Mouse (Mus musculus) heart, postnatal 0 days (tissue): Measurements from ENCODE around the gene Slc16a14. TPM values are rescaled to one million over a fixed set of nuclear protein-coding genes. Genes with fewer than 3 reads are reported as not detected.

Source experiments
- ATAC-seq: fragments of 200-750 bp; cut with Nextera tagmentation; 2 replicates; pipeline ENCODE4 v1.8.0; 2017; ENCODE audit warnings: low read depth, moderate number of reproducible peaks, moderate library complexity; ENCODE audit not compliant: insufficient read depth
- DNase-seq: peaks from one replicate; pipeline ENCODE4 v3.0.0-alpha.2; 2016; ENCODE audit warnings: low spot score
- H3K27ac ChIP-seq: fragments of 300-500 bp; sonication (generic); 2 replicates; pipeline ENCODE4 v1.5.1; 2014; ENCODE audit warnings: low read depth, mild to moderate bottlenecking
- H3K27me3 ChIP-seq: fragments of 300-500 bp; sonication (generic); 2 replicates; pipeline ENCODE4 v1.6.1; 2014; ENCODE audit warnings: low read length, mixed read lengths; ENCODE audit not compliant: control insufficient read depth, insufficient read depth
- H3K36me3 ChIP-seq: fragments of 300-500 bp; sonication (generic); replicated peaks from 2 replicates; pipeline ENCODE4 v1.6.1; 2014; ENCODE audit warnings: low read length, mixed read lengths; ENCODE audit not compliant: control insufficient read depth, insufficient read depth
- H3K4me1 ChIP-seq: fragments of 300-500 bp; sonication (generic); 2 replicates; pipeline ENCODE4 v1.6.1; 2014; ENCODE audit warnings: antibody characterized with exemption; ENCODE audit not compliant: control insufficient read depth, insufficient read depth
- H3K4me2 ChIP-seq: fragments of 300-500 bp; sonication (generic); 2 replicates; pipeline ENCODE4 v1.6.1; 2014; ENCODE audit warnings: low read depth, mild to moderate bottlenecking, low read length, moderate library complexity
- H3K4me3 ChIP-seq: fragments of 300-500 bp; sonication (generic); 2 replicates; pipeline ENCODE4 v1.5.1; 2014; ENCODE audit warnings: low read depth, low read length
- H3K9ac ChIP-seq: fragments of 300-500 bp; sonication (generic); replicated peaks from 2 replicates; pipeline ENCODE4 v1.6.1; 2014; ENCODE audit warnings: low read depth, low read length, mixed read lengths
- H3K9me3 ChIP-seq: fragments of 300-500 bp; sonication (generic); replicated peaks from 2 replicates; pipeline ENCODE4 v1.6.1; 2016; ENCODE audit warnings: low read length; ENCODE audit not compliant: control insufficient read depth
- CTCF ChIP-seq: IDR thresholded peaks from 2 replicates; pipeline ENCODE4 v1.5.1; 2016; ENCODE audit warnings: antibody characterized with exemption, control low read depth, low read depth
- EP300 ChIP-seq: IDR thresholded peaks from 2 replicates; pipeline ENCODE4 v1.6.1; 2016; ENCODE audit warnings: antibody characterized with exemption, low read depth
- WGBS: fragments of 180-500 bp; shearing (Covaris S2); extraction: QIAGEN DNeasy Blood & Tissue Kit; methylation state at CpG from one replicate; pipeline ENCODE4 v1.1.7; 2014; 5-methylcytosine and 5-hydroxymethylcytosine counted together
- polyA plus RNA-seq: library from polyadenylated mRNA; unstranded; fragments of >200 nt; fragmentation: Nextera tagmentation; extraction: Ambion mirVana; gene quantifications from 2 replicates; pipeline ENCODE4 v1.2.1, GENCODE M21; 2015
- total RNA-seq: library from RNA; depleted of rRNA; stranded (reverse); fragments of >200 nt; gene quantifications from 2 replicates; pipeline ENCODE4 v1.2.3, GENCODE M21; 2014; ENCODE audit warnings: low replicate concordance

Gene Slc16a14
- total and polyA plus RNA-seq, 2 experiments from 2014 or later, result not detected

DNA sequence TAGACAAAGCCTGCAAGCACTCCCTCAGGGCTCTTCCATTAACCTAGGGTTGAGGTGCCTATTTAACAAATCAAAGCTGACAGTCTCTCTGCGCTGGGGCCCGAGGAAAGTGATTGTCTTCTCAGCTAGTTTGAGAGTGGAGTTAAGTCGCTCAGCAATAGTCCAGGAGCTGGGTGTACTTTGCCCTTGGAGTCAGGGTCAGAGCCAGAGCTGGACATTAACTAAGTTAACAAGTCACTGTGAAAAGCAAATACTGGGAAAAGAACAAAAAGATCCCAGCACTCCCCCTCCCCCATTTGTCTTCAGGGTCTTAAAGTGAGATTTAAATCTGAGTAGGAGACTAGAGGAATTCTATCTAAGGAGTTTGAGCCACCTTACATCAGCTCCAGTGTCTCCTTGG, 62.8 kb downstream of the Slc16a14 start:
- 64% methylated on average over 3 of the region's 3 CpGs for WGBS
- no peaks in the 10 kb centered on the region for H3K9me3 ChIP-seq
- H3K4me3 ChIP-seq, result no peak overlapping the region
- H3K4me2 ChIP-seq, result no peak overlapping the region
- H3K27me3 ChIP-seq, result no peaks in the 10 kb centered on the region
- ATAC-seq, result no peak
- no peak for DNase-seq
- H3K36me3 ChIP-seq, result no peaks in the 10 kb centered on the region
- no peak overlapping the region for H3K9ac ChIP-seq
- no peak overlapping the region for H3K27ac ChIP-seq
- TF ChIP-seq CTCF (no peak), EP300 (no peak)
- no peaks in the 10 kb centered on the region for H3K4me1 ChIP-seq

DNA sequence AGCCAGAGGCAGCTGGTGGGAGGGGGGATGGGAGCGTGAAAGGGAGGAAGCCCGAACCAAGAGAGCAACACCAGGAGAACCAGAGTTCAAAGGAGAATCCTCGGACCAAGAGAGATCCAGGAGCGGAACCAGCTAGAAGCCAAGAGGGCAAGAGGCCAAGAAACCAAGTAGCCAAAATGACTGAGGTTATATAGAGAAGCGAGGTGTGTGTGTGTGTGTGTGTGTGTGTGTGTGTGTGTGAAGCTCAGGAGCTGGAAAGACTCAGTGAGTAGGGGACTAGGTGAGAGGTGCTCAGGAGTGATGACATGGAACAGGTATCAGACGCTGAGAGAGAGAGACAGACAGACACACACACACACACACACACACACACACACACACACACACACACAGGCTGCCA, 63.8 kb downstream of the Slc16a14 start:
- 41% methylated on average over 6 of the region's 6 CpGs for WGBS
- Histone ChIP-seq H3K27me3 (no peaks in the 10 kb centered on the region), H3K9ac (no peak overlapping the region), H3K4me1 (no peaks in the 10 kb centered on the region), H3K36me3 (no peaks in the 10 kb centered on the region), H3K9me3 (no peaks in the 10 kb centered on the region), H3K4me2 (no peak overlapping the region), H3K4me3 (no peak overlapping the region), H3K27ac (no peak overlapping the region)
- ATAC-seq (no peak), DNase-seq (no peak)
- no peak for TF ChIP-seq EP300
- no peak for TF ChIP-seq CTCF

DNA sequence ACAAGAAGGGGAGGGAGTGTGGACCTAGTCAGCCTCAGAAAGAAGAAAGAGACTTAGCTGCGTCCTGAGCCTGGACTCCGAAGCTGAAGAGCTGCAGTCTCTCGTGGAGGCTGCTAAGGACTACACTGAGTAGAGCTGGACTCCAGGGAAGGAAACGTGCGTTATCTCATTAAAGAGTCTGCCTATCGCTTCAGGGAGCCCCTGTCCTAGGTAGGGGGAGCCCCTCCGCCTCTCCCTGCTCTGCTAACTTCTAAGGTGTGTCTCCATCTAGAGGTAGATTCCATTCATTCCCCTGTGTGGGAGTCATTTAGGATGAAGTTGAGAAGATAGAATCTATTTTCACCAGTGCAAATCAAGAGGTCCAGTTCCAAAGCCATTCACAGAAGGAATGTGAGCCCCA, 65.4 kb downstream of the Slc16a14 start:
- H3K4me3 ChIP-seq, result no peak overlapping the region
- H3K4me2 ChIP-seq, result no peak overlapping the region
- DNase-seq, result no peak
- H3K27ac ChIP-seq, result no peak overlapping the region
- 23% methylated on average over 7 of the region's 7 CpGs for WGBS
- H3K9ac ChIP-seq, result no peak overlapping the region
- ATAC-seq, result no peak
- TF ChIP-seq EP300 (no peak), CTCF (no peak)
- H3K4me1 ChIP-seq, result no peaks in the 10 kb centered on the region
- H3K9me3 ChIP-seq, result no peaks in the 10 kb centered on the region
- H3K36me3 ChIP-seq, result no peaks in the 10 kb centered on the region
- H3K27me3 ChIP-seq, result no peaks in the 10 kb centered on the region

DNA sequence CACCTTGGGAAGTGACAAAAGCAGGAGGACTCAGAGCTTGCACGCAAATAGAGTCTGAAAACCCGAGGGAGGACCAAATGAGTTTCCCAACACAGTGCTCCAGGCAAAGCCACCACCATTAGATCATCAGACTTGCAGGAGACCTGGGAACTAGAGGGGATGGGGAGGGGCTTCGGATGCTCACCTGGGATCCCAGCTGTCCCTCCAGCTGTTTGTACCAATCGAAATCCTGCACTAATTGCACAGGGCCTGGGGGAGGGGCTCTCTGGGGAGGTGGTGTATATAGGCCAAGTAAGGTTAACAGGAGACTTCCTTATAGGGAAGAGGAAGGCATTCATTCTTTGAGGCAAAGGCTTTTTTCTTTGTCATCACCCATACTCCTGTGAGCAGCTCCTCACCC, 66.1 kb downstream of the Slc16a14 start:
- ATAC-seq (no peak), DNase-seq (no peak)
- Histone ChIP-seq H3K4me1 (no peaks in the 10 kb centered on the region), H3K4me2 (no peak overlapping the region), H3K9ac (no peak overlapping the region), H3K27ac (no peak overlapping the region), H3K27me3 (no peaks in the 10 kb centered on the region), H3K36me3 (no peaks in the 10 kb centered on the region), H3K9me3 (no peaks in the 10 kb centered on the region), H3K4me3 (no peak overlapping the region)
- 62% methylated on average over 4 of the region's 4 CpGs for WGBS
- TF ChIP-seq EP300 (no peak), CTCF (no peak)

GRCm38 (mm10) chr1:84868311-84868710, 66.6 kb downstream of the Slc16a14 start:
- Histone ChIP-seq H3K4me3 (no peak overlapping the region), H3K36me3 (no peaks in the 10 kb centered on the region), H3K9ac (no peak overlapping the region), H3K27ac (no peak overlapping the region), H3K27me3 (no peaks in the 10 kb centered on the region), H3K4me2 (no peak overlapping the region), H3K9me3 (no peaks in the 10 kb centered on the region), H3K4me1 (no peaks in the 10 kb centered on the region)
- ATAC-seq, result no peak
- TF ChIP-seq CTCF (no peak), EP300 (no peak)
- DNase-seq, result no peak

GRCm38 (mm10) chr1:84866706-84867230, 68.2 kb downstream of the Slc16a14 start:
- Histone ChIP-seq H3K4me3 (no peak overlapping the region), H3K27me3 (no peaks in the 10 kb centered on the region), H3K9me3 (no peaks in the 10 kb centered on the region), H3K4me2 (no peak overlapping the region), H3K36me3 (no peaks in the 10 kb centered on the region), H3K4me1 (no peaks in the 10 kb centered on the region), H3K27ac (no peak overlapping the region), H3K9ac (no peak overlapping the region)
- ATAC-seq (no peak), DNase-seq (no peak)
- TF ChIP-seq EP300, result no peak
- TF ChIP-seq CTCF, result no peak
- 91% methylated on average over 3 of the region's 3 CpGs for WGBS
